Mouse (Mus musculus) lung, postnatal 25 days (tissue): ENCODE results near the gene Nrbf2.

Experiments
- DNase-seq: peaks from one replicate; pipeline ENCODE4 v3.0.0; 2022; ENCODE audit warnings: low spot score

The Nrbf2 gene

GRCm38 (mm10) chr10:67295331-67295730 lies 10.2 kb upstream of the Nrbf2 start:
- DNase-seq = no peak

GRCm38 (mm10) chr10:67291087-67291486 lies 6.0 kb upstream of the Nrbf2 start:
- peak; percentile 14 for DNase-seq

GRCm38 (mm10) chr10:67290622-67291021 lies 5.5 kb upstream of the Nrbf2 start:
- no peak for DNase-seq

- DNase-seq = peak; percentile 83
These were observed 2.8 kb upstream of the Nrbf2 start for GRCm38 (mm10) chr10:67287877-67288276.

- DNase-seq = no peak
These were observed 337 bp downstream of the Nrbf2 start for GRCm38 (mm10) chr10:67284761-67285175.

GRCm38 (mm10) chr10:67284311-67284710 lies 794 bp downstream of the Nrbf2 start:
- peak; percentile 25 for DNase-seq

- DNase-seq = peak; percentile 77
These were observed 1.6 kb downstream of the Nrbf2 start for GRCm38 (mm10) chr10:67283516-67283915.

GRCm38 (mm10) chr10:67282531-67282930 lies 2.6 kb downstream of the Nrbf2 start:
- DNase-seq = no peak

GRCm38 (mm10) chr10:67281852-67282251 lies 3.3 kb downstream of the Nrbf2 start:
- peak; percentile 9 for DNase-seq

- no peak for DNase-seq
These were observed 9.2 kb downstream of the Nrbf2 start for GRCm38 (mm10) chr10:67275916-67276315.

- peak; percentile 49 for DNase-seq
These were observed 20.3 kb downstream of the Nrbf2 start for GRCm38 (mm10) chr10:67264852-67265251.

- DNase-seq = no peak
These were observed 32.0 kb downstream of the Nrbf2 start for GRCm38 (mm10) chr10:67253115-67253514.

GRCm38 (mm10) chr10:67252353-67252752 lies 32.8 kb downstream of the Nrbf2 start:
- no peak for DNase-seq

GRCm38 (mm10) chr10:67250846-67251245 lies 34.3 kb downstream of the Nrbf2 start:
- no peak for DNase-seq

GRCm38 (mm10) chr10:67249486-67249885 lies 35.6 kb downstream of the Nrbf2 start:
- peak; percentile 26 for DNase-seq

- peak; percentile 16 for DNase-seq
These were observed 38.0 kb downstream of the Nrbf2 start for GRCm38 (mm10) chr10:67247145-67247544.

GRCm38 (mm10) chr10:67230439-67230838 lies 54.7 kb downstream of the Nrbf2 start:
- DNase-seq = no peak

- no peak for DNase-seq
These were observed 58.6 kb downstream of the Nrbf2 start for GRCm38 (mm10) chr10:67226543-67226942.

- DNase-seq = peak; percentile 58
These were observed 59.0 kb downstream of the Nrbf2 start for GRCm38 (mm10) chr10:67226109-67226508.

GRCm38 (mm10) chr10:67225528-67225927 lies 59.6 kb downstream of the Nrbf2 start:
- DNase-seq = no peak

- DNase-seq = no peak
These were observed 61.2 kb downstream of the Nrbf2 start for GRCm38 (mm10) chr10:67223942-67224341.

- no peak for DNase-seq
These were observed 63.8 kb downstream of the Nrbf2 start for GRCm38 (mm10) chr10:67221284-67221683.

GRCm38 (mm10) chr10:67220251-67220650 lies 64.9 kb downstream of the Nrbf2 start:
- DNase-seq = no peak

GRCm38 (mm10) chr10:67218873-67219565 lies 66.1 kb downstream of the Nrbf2 start:
- DNase-seq = no peak
